Mouse (Mus musculus): ENCODE data around the gene Cnpy1.

- TF ChIP-seq CTCF (IDR thresholded peaks at IDR 0.05; ENCODE audit: extremely low read depth, insufficient read depth, low read length) (no peak), POLR2A (IDR thresholded peaks at IDR 0.05; ENCODE audit: extremely low read depth, insufficient read depth, low read length) (no peak)
These were observed 88.4 kb downstream of the Cnpy1 start for GRCm38 (mm10) chr5:28157044-28157730.

Data from cortical plate, adult 2 months (tissue).